Mouse (Mus musculus): ENCODE results near the gene Zswim8. TPM values are rescaled to one million over a fixed set of nuclear protein-coding genes. Genes with fewer than 3 reads are reported as not detected.

Gene Zswim8
- total RNA-seq, 2 experiments from 2014 or later, result 22.0 to 35.6 TPM

GRCm38 (mm10) chr14:20724043-20724442, 16.7 kb downstream of the Zswim8 start:
- ATAC-seq (replicated peaks; ENCODE audit: low FRiP score, low TSS enrichment, poor library complexity, severe bottlenecking), result no peak

GRCm38 (mm10) chr14:20725660-20726339, 18.4 kb downstream of the Zswim8 start:
- ATAC-seq (replicated peaks; ENCODE audit: low FRiP score, low TSS enrichment, poor library complexity, severe bottlenecking), result no peak

- ATAC-seq (replicated peaks; ENCODE audit: low FRiP score, low TSS enrichment, poor library complexity, severe bottlenecking), result no peak
Measured at GRCm38 (mm10) chr14:20729871-20730270, 22.5 kb downstream of the Zswim8 start.

GRCm38 (mm10) chr14:20730853-20731602, 23.7 kb downstream of the Zswim8 start:
- ATAC-seq (replicated peaks; ENCODE audit: low FRiP score, low TSS enrichment, poor library complexity, severe bottlenecking), result no peak

GRCm38 (mm10) chr14:20733041-20733951, 25.9 kb downstream of the Zswim8 start:
- ATAC-seq (replicated peaks; ENCODE audit: low FRiP score, low TSS enrichment, poor library complexity, severe bottlenecking), result peak; percentile 64

GRCm38 (mm10) chr14:20733952-20734774, 26.8 kb downstream of the Zswim8 start, which contains the start of gene Ndst2:
Ndst2 (minus strand) TSS chr14:20734562.
- ATAC-seq (replicated peaks; ENCODE audit: low FRiP score, low TSS enrichment, poor library complexity, severe bottlenecking), result peak; percentile 79

GRCm38 (mm10) chr14:20735052-20735451, 27.7 kb downstream of the Zswim8 start:
- no peak for ATAC-seq (replicated peaks; ENCODE audit: low FRiP score, low TSS enrichment, poor library complexity, severe bottlenecking)

GRCm38 (mm10) chr14:20735892-20736390, 28.6 kb downstream of the Zswim8 start:
- no peak for ATAC-seq (replicated peaks; ENCODE audit: low FRiP score, low TSS enrichment, poor library complexity, severe bottlenecking)

GRCm38 (mm10) chr14:20737306-20737705, 30.0 kb downstream of the Zswim8 start:
- peak; percentile 55 for ATAC-seq (replicated peaks; ENCODE audit: low FRiP score, low TSS enrichment, poor library complexity, severe bottlenecking)

GRCm38 (mm10) chr14:20738511-20738910, 31.2 kb downstream of the Zswim8 start:
- ATAC-seq (replicated peaks; ENCODE audit: low FRiP score, low TSS enrichment, poor library complexity, severe bottlenecking), result no peak

- ATAC-seq (replicated peaks; ENCODE audit: low FRiP score, low TSS enrichment, poor library complexity, severe bottlenecking), result no peak
Measured at GRCm38 (mm10) chr14:20741301-20741700, 33.9 kb downstream of the Zswim8 start.

GRCm38 (mm10) chr14:20743614-20744013, 36.3 kb downstream of the Zswim8 start:
- ATAC-seq (replicated peaks; ENCODE audit: low FRiP score, low TSS enrichment, poor library complexity, severe bottlenecking), result no peak

- no peak for ATAC-seq (replicated peaks; ENCODE audit: low FRiP score, low TSS enrichment, poor library complexity, severe bottlenecking)
Measured at GRCm38 (mm10) chr14:20746935-20747334, 39.6 kb downstream of the Zswim8 start.

GRCm38 (mm10) chr14:20748388-20748787, 41.0 kb downstream of the Zswim8 start:
- ATAC-seq (replicated peaks; ENCODE audit: low FRiP score, low TSS enrichment, poor library complexity, severe bottlenecking), result no peak

GRCm38 (mm10) chr14:20749494-20750051, 42.2 kb downstream of the Zswim8 start:
- ATAC-seq (replicated peaks; ENCODE audit: low FRiP score, low TSS enrichment, poor library complexity, severe bottlenecking), result no peak

- ATAC-seq (replicated peaks; ENCODE audit: low FRiP score, low TSS enrichment, poor library complexity, severe bottlenecking), result no peak
Measured at GRCm38 (mm10) chr14:20750503-20750902, 43.2 kb downstream of the Zswim8 start.

GRCm38 (mm10) chr14:20753792-20754191, 46.4 kb downstream of the Zswim8 start:
- no peak for ATAC-seq (replicated peaks; ENCODE audit: low FRiP score, low TSS enrichment, poor library complexity, severe bottlenecking)

GRCm38 (mm10) chr14:20757370-20757907, 50.1 kb downstream of the Zswim8 start:
- ATAC-seq (replicated peaks; ENCODE audit: low FRiP score, low TSS enrichment, poor library complexity, severe bottlenecking), result no peak

All from megakaryocyte-erythroid progenitor cell, adult 5-6 weeks (primary cell).